Mouse (Mus musculus) hindbrain, embryonic 14.5 days (tissue): ENCODE measurements around the gene Gm42957. TPM values are rescaled to one million over a fixed set of nuclear protein-coding genes. Genes with fewer than 3 reads are reported as not detected.
A peak's percentile ranks its signal among the peaks of the same experiment; 100 is the strongest.
"Not testable (repeated sequence)": the region's sequence is repeated elsewhere in the genome, so short reads cannot be mapped to it uniquely, and the experiment has no call there.

Experiments used
- ATAC-seq: fragments of 200-750 bp; cut with Nextera tagmentation; 2 replicates; pipeline ENCODE4 v1.8.0; 2017; ENCODE audit warnings: moderate number of reproducible peaks, mild to moderate bottlenecking, moderate TSS enrichment, moderate library complexity; ENCODE audit not compliant: low FRiP score
- DNase-seq: peaks from one replicate; pipeline ENCODE4 v3.0.0-alpha.2; 2015; ENCODE audit warnings: low spot score
- H3K27ac ChIP-seq: fragments of 300-500 bp; sonication (generic); 2 replicates; pipeline ENCODE4 v1.5.1; 2014; ENCODE audit warnings: mild to moderate bottlenecking, moderate library complexity
- H3K27me3 ChIP-seq: fragments of 300-500 bp; sonication (generic); 2 replicates; pipeline ENCODE4 v1.6.1; 2014; ENCODE audit warnings: mild to moderate bottlenecking, low read length, mixed read lengths; ENCODE audit not compliant: control insufficient read depth, insufficient read depth
- H3K36me3 ChIP-seq: fragments of 300-500 bp; sonication (generic); replicated peaks from 2 replicates; pipeline ENCODE4 v1.6.1; 2014; ENCODE audit not compliant: control insufficient read depth, insufficient read depth
- H3K4me1 ChIP-seq: fragments of 300-500 bp; sonication (generic); replicated peaks from 2 replicates; pipeline ENCODE4 v1.6.1; 2014; ENCODE audit warnings: antibody characterized with exemption, low read length, mixed read lengths; ENCODE audit not compliant: control insufficient read depth, insufficient read depth
- H3K4me2 ChIP-seq: fragments of 300-500 bp; sonication (generic); replicated peaks from 2 replicates; pipeline ENCODE4 v1.6.1; 2014; ENCODE audit warnings: mild to moderate bottlenecking, moderate library complexity
- H3K4me3 ChIP-seq: fragments of 300-500 bp; sonication (generic); replicated peaks from 2 replicates; pipeline ENCODE4 v1.5.1; 2014; ENCODE audit warnings: mild to moderate bottlenecking, low read length
- H3K9ac ChIP-seq: fragments of 300-500 bp; sonication (generic); 2 replicates; pipeline ENCODE4 v1.6.1; 2014
- H3K9me3 ChIP-seq: fragments of 300-500 bp; sonication (generic); 2 replicates; pipeline ENCODE4 v1.6.1; 2016; ENCODE audit warnings: low read length; ENCODE audit not compliant: control insufficient read depth
- WGBS: fragments of 180-500 bp; shearing (Covaris S2); extraction: QIAGEN DNeasy Blood & Tissue Kit; methylation state at CpG from one replicate; pipeline ENCODE4 v1.1.7; 2014; 5-methylcytosine and 5-hydroxymethylcytosine counted together
- polyA plus RNA-seq: library from polyadenylated mRNA; unstranded; fragments of >200 nt; fragmentation: Nextera tagmentation; extraction: Ambion mirVana; gene quantifications from 2 replicates; pipeline ENCODE4 v1.2.1, GENCODE M21; 2014

Gm42957 gene
- polyA plus RNA-seq, 1 experiment from 2014 or later = 0.07 TPM

- Histone ChIP-seq H3K36me3 (no peaks in the 10 kb centered on the region), H3K27ac (peak overlapping the region; percentile 91), H3K9ac (peak overlapping the region; percentile 81), H3K4me2 (peak overlapping the region; percentile 61), H3K4me1 (peaks cover 47% of the 10 kb centered on the region), H3K27me3 (no peaks in the 10 kb centered on the region), H3K9me3 (no peaks in the 10 kb centered on the region), H3K4me3 (peak overlapping the region; percentile 76)
- WGBS = 31% methylated on average over 5 of the region's 5 CpGs
- ATAC-seq = no peak
- peak; percentile 59 for DNase-seq
These were observed 32.0 kb upstream of the Gm42957 start for GRCm38 (mm10) chr3:96603311-96603710.

GRCm38 (mm10) chr3:96606007-96606406, 29.3 kb upstream of the Gm42957 start:
- not testable (repeated sequence) for H3K4me2 ChIP-seq, ATAC-seq, H3K4me3 ChIP-seq, DNase-seq, H3K36me3 ChIP-seq, H3K27me3 ChIP-seq, H3K9me3 ChIP-seq, H3K9ac ChIP-seq, H3K27ac ChIP-seq
- peaks cover 33% of the 10 kb centered on the region for H3K4me1 ChIP-seq
- 90% methylated on average over 3 of the region's 4 CpGs for WGBS

DNA sequence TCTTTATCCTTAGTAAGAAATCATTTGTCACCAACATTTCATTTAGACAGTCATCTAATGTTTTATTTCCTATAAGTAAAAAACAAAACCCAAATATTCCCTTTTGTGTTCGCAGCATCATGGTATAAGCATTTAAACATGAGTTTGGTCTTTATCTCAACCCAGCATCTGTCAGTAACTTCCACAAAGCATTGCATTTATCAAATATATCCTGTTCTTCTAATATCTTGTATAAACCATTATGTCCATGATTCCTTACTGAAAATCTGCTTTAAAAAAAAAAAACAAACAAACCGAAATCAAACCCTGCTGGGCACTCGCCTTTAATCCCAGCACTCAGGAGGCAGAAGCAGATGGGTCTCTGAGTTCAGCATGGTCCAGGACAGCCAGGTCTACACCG, 28.7 kb upstream of the Gm42957 start:
- Histone ChIP-seq H3K36me3 (0 out of 2 replicates have a peak, but pooled peaks cover 6% of the 10 kb centered on the region), H3K4me2 (no peak overlapping the region), H3K4me1 (peaks cover 33% of the 10 kb centered on the region), H3K9me3 (no peaks in the 10 kb centered on the region), H3K4me3 (no peak overlapping the region), H3K27ac (no peak overlapping the region), H3K27me3 (no peaks in the 10 kb centered on the region), H3K9ac (no peak overlapping the region)
- 92% methylated on average over 4 of the region's 4 CpGs for WGBS
- no peak for ATAC-seq
- DNase-seq = no peak

DNA sequence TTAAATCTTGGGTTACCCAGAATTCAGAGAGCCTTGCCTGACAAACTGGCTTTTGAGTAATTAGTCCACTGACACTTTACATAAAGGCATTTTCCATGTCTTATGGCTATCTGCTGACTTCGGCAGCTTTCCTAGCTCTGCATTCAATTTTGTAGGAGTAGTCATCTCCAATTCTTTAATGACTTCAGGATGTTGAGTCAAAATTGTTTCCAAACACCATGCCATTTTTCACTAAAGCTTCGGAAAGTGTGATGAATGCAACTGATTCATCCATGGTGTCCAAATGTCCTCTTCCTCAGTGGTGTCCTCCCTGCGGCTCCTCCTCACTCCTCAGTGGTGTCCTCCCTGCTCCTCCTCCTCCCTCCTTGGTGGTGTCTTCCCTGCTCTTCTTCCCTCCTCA, 17.3 kb upstream of the Gm42957 start:
- ATAC-seq (no peak), DNase-seq (no peak)
- H3K27ac ChIP-seq = no peak overlapping the region
- H3K36me3 ChIP-seq = peaks cover 80% of the 10 kb centered on the region
- no peak overlapping the region for H3K4me2 ChIP-seq
- no peaks in the 10 kb centered on the region for H3K4me1 ChIP-seq
- no peak overlapping the region for H3K9ac ChIP-seq
- H3K27me3 ChIP-seq = no peaks in the 10 kb centered on the region
- no peak overlapping the region for H3K4me3 ChIP-seq
- no peaks in the 10 kb centered on the region for H3K9me3 ChIP-seq
- 91% methylated on average over 3 of the region's 3 CpGs for WGBS

- ATAC-seq = no peak
- Histone ChIP-seq H3K27me3 (no peaks in the 10 kb centered on the region), H3K9ac (no peak overlapping the region), H3K4me2 (no peak overlapping the region), H3K36me3 (peaks cover 80% of the 10 kb centered on the region), H3K9me3 (no peaks in the 10 kb centered on the region), H3K4me3 (no peak overlapping the region), H3K27ac (no peak overlapping the region), H3K4me1 (no peaks in the 10 kb centered on the region)
- WGBS = 94% methylated on average over 4 of the region's 4 CpGs
- DNase-seq = no peak
These were observed 12.1 kb upstream of the Gm42957 start for GRCm38 (mm10) chr3:96623201-96623600.

GRCm38 (mm10) chr3:96629729-96630600, 5.3 kb upstream of the Gm42957 start, which contains the start of gene Rbm8a:
Gene Rbm8a, plus strand, starts transcription at chr3:96629933.
- H3K27ac ChIP-seq = peak within 1 kb of the TSS; percentile 69
- H3K9me3 ChIP-seq = no peaks in the 10 kb centered on the region
- H3K9ac ChIP-seq = peak within 1 kb of the TSS; percentile 73
- ATAC-seq = peak; percentile 95
- no peaks in the 10 kb centered on the region for H3K27me3 ChIP-seq
- peak; percentile 100 for DNase-seq
- 1% methylated on average over 48 of the region's 48 CpGs for WGBS
- peak within 1 kb of the TSS; percentile 56 for H3K4me3 ChIP-seq
- peak within 1 kb of the TSS; percentile 87 for H3K4me2 ChIP-seq
- H3K4me1 ChIP-seq = peaks cover 15% of the 10 kb centered on the region
- H3K36me3 ChIP-seq = peaks cover 52% of the 10 kb centered on the region

GRCm38 (mm10) chr3:96632058-96632457, 3.2 kb upstream of the Gm42957 start:
- Histone ChIP-seq H3K4me3 (no peak overlapping the region), H3K27ac (no peak overlapping the region), H3K4me1 (peaks cover 24% of the 10 kb centered on the region), H3K4me2 (no peak overlapping the region), H3K27me3 (no peaks in the 10 kb centered on the region), H3K36me3 (peaks cover 38% of the 10 kb centered on the region), H3K9ac (no peak overlapping the region), H3K9me3 (no peaks in the 10 kb centered on the region)
- ATAC-seq (no peak), DNase-seq (no peak)

- Histone ChIP-seq H3K4me2 (no peak overlapping the region), H3K9ac (no peak overlapping the region), H3K27me3 (no peaks in the 10 kb centered on the region), H3K4me3 (no peak overlapping the region), H3K36me3 (peaks cover 53% of the 10 kb centered on the region), H3K27ac (no peak overlapping the region), H3K9me3 (no peaks in the 10 kb centered on the region), H3K4me1 (peaks cover 24% of the 10 kb centered on the region)
- DNase-seq (no peak), ATAC-seq (no peak)
- 73% methylated on average over 1 of the region's 1 CpGs for WGBS
These were observed 1.3 kb upstream of the Gm42957 start for GRCm38 (mm10) chr3:96634015-96634414.

- peak overlapping the region; percentile 98 for H3K9ac ChIP-seq
- peaks cover 66% of the 10 kb centered on the region for H3K36me3 ChIP-seq
- DNase-seq (no peak), ATAC-seq (no peak)
- peaks cover 17% of the 10 kb centered on the region for H3K4me1 ChIP-seq
- H3K4me2 ChIP-seq = peak overlapping the region; percentile 88
- H3K27ac ChIP-seq = peak overlapping the region; percentile 80
- H3K27me3 ChIP-seq = no peaks in the 10 kb centered on the region
- H3K9me3 ChIP-seq = no peaks in the 10 kb centered on the region
- 11% methylated on average over 15 of the region's 15 CpGs for WGBS
- H3K4me3 ChIP-seq = peak overlapping the region; percentile 87
These were observed 632 bp downstream of the Gm42957 start for GRCm38 (mm10) chr3:96635906-96636305.
